Mouse (Mus musculus): Measurements from ENCODE around the gene Caln1.

Gene Caln1

DNA sequence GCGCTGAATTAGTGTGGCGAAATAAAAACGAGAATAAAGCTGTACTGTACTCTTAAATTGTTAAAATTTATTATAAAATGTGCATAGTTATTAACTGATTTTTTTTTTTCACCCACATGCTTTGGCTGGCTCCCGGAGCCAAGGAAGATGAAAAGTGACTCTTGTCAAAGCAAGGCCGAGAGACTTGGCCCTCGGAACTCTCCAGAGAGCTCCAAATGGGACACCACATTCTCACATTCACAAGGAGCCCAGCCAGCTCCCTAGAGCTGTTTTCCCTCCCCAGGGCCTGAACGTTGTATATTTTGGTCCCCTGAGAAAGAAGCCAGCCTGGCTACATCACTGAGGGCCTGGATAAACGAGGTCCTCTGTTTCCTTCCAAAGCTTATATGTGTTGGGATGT, 25.1 kb downstream of the Caln1 start:
- DNase-seq (ENCODE audit: low spot score) = no peak

DNA sequence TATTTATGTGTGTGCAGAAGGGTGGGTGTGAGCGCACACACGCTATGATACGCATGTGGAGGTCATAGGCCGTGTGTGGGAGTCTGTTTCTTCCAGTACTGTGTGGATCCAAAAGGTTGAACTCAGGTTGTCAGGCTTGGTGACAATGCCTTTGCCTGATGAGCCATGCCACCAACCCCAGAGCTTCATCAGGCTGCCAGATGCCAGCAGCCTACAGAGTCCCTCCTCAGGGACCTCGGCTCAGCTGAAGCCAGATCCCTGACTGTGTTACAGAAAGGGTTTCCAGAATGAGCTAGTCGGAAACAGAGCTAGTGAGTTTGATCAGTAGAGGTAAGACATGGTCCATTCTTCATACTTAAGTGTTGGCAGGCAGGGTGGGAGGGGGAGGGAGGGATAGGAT, 25.9 kb downstream of the Caln1 start:
- no peak for DNase-seq (ENCODE audit: low spot score)

DNA sequence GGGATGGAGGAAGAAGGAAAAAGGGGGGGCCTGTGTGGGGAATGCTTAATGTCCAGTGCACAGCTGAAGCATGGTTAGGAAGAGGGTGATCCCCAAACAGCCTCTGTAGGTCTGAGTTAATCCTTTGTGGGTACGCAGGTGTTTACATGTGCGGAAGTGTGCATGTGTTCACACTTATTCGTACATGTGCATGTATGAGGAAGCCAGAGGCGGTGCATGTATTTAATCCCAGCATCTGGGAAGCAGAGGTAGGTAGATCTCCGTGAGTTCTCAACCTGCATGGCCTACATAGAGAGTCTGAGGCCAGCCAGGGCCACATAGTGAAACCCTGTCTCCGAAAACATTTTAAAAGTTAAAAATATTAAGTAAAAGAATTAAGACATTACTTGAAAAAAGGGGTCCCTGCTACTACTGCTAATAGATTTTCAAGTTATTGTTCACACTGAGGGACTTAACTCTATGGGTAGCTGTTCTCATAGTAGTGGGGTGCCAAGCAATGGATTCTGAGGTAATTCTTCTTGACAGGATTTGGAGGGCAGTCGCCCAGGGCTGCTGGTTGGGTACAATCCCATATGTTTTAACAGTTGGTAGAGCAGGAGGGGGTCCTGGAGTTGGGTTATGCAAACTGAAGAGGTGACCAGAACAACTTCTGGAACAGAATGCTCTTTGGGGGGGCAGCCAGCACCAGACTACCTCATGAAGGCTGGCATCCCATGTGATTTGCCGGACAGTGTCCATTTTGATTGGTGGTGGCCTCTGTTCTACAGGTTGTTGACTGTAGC, 31.1 kb downstream of the Caln1 start:
- DNase-seq (ENCODE audit: low spot score) = no peak

DNA sequence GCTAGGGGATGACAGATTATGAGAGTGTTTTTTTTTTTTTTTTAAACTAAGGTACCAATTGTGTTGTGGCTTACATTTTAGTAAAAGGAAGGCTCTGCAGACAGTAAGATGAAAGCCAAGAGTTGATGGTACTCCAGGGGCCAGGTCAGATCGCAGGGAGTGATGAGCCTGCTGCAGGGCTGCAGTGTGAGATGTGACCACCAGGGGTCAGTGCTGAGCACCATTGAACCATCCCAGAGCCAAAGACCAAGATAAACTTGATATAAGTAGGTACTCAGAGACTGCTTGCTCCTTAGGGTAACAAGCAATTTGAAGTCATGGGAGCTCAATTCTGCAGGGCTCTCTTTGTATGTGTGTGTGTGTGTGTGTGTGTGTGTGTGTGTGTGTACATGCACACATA, 35.9 kb downstream of the Caln1 start:
- DNase-seq (ENCODE audit: low spot score) = peak; percentile 23

DNA sequence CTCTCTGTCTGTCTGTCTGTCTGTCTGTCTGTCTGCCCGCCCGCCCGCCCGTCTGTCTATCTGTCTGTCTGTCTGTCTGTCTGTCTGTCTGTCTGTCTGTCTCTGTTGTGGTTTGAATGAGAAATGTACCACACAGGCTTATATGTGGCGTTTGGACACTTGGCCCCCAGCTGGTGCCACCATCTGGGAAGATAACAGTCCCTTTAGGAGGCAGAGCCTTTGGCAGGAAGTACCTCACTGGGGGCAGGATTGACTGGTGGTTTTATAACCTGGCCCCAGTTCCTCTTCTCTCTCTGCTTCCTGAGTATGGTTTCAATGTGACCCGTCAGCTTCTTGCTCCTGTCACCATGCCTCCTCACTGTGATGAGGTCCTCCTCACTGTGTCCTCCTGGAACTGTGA, 40.5 kb downstream of the Caln1 start:
- DNase-seq (ENCODE audit: low spot score) = no peak

DNA sequence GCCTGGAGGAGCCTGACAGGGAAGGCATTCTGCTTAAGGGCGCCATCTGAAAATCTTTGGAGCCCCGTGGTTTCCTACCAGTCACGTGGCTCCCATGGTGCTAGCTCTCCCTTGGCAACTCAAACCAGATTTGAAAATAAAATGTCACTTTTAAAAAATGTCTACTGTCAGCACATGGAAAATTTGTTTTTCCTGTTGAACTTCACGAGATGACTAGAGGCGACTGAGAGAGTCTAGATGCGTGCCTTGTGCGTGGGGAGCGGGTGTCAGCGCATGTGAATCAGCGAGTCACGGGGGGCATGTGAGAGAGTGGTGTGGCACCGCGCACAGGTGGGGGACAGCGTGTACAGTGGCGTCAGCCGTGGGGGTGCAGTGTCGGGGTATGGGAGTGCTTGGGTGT, 42.3 kb downstream of the Caln1 start:
- no peak for DNase-seq (ENCODE audit: low spot score)

DNA sequence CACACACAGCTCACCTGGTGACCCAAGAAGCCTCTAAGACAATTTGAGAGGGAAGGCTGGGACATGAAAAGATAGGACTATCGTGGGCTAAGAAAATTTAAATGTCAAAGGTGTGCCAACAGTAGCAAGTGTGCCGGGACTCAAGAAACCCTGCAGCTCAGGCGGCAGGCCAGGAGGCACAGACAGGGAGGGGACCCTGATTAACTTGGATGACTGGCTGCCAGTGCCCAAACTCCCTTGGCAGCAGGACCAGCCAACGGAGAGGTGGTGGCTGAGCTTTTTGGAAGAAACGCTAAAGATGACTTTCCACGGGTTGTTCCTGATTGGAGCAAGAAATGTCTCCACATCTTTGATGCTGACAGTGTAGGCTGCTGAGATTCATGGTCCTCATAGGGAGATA, 78.2 kb downstream of the Caln1 start:
- no peak for DNase-seq (ENCODE audit: low spot score)

DNA sequence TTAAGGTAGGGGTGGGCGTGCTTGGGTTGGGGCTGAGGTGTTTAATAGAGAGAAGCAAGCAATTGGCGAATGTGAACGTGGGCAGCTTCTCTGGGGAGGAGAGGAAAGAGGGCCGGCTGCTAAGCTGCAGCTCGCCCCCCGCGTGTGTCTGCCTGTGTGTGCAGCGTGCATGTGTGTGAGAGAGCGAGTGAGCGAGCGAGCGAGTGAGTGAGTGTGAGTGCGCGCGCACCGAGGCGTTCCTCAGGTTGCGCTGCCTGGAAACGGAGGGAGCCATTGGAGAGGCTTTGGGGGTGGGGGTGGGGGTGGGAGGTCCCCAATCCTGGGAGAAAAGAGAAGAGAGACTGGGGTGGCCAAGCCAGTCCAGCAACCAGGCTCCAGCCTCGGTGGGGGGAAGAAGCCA, 79.2 kb downstream of the Caln1 start:
- DNase-seq (ENCODE audit: low spot score) = no peak

DNA sequence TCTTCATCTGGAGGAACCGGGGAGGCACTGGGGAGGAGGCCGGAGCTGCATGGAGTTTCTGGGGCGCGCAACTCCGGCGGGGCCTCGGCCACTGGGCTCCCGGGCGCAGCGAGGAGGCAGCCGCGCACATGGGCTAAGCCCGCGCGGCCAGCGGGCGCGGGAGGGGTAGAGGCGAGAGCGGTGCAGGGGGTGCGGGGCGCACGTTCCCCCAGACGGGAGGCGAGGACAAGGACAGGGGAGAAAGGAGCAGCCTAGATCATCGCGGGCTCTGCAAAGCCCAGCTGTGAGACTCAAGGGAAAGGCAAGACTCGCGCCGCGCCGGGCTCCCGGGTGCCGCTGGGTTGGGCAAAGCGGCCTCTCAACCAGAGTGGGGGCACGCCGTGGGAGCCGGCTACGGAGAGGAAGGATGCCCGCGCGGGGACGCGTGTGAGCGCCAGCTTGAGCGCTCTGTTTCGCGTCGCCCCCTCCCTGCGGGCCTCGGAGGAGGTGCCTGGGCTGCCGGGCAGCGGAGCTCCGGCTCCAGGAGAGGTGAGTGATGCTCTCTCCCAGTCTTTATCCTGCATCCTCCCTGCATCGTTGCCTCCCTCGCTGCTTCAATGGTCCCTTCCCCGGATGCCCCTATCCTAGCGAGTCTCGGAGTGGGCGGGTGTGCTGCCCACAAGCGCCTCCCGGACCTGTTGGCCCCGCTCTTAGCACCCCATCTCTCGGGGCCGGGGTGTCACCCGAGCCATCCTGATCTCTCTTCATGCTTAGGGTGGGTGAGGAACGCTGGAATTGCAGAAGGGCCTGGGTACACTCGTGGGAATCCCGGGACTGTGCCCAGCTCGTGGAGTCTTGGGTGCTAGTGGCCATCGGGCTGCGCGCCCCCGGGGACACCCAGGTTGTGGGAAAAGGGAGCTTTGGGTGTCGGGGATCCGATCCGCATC, 79.9 kb downstream of the Caln1 start:
- DNase-seq (ENCODE audit: low spot score) = no peak

DNA sequence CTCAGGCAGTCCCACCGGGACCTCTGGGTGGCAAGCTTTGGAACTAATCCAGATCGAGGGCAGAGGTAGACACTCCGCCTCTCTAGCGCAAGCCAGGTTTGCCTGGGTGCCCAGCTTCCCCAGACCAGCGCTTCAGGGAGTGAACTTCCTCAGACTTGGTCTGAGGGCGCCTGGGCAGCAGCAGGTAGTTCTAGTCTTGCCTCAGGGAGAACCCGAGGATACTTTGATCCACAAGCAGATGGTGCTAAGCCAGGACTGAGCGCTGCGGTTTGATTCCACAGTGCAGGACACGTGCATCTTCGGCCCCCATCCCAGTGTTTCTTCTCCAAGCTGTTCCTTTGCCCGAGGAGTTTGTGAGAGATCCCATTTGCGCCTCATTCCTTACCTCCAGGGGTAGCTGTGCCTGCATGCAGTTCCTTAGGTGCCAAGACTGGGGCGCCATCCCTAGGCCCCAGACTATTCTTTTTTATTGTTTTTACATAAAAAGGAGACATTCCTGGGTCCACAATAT, 80.8 kb downstream of the Caln1 start:
- no peak for DNase-seq (ENCODE audit: low spot score)

DNA sequence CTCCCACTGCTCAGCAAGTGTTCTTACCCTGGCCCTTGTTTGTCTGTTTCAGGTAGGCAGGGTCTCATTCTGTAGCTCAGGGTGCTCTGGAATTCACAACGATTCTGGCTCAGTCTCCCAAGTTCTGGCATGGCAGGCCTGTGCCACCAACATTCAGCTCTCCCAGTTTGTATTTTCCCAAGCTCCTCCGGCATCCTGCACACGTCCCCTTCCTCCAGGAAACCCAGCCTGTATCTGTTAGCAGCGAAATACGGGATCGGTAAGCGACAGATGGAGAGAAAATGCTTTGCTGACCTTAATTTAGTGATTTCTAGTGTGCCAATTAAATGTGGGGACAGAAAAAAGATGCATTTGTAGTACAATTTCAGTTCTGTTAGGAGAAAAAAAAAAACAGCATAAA, 88.8 kb downstream of the Caln1 start:
- no peak for DNase-seq (ENCODE audit: low spot score)

DNA sequence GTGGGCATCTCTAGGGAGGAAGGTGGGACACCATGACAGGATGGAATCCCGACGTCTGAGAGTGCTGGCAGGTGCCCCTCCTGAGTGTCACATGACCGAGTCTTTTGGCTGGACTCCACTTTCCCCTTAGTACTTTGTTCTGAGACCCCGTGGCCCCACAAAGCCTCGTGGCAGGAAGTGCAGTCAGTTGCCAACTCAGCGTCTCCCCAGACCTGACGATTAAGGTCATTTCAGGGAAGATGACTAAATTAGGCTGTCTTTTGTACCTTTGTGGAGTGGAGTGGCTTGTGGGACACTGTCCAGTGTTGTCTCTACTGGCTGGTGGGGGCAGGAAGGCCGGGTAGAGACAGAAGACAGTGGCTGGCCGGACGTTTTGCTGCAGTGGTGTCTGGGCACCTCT, 103.0 kb downstream of the Caln1 start:
- DNase-seq (ENCODE audit: low spot score) = no peak

DNA sequence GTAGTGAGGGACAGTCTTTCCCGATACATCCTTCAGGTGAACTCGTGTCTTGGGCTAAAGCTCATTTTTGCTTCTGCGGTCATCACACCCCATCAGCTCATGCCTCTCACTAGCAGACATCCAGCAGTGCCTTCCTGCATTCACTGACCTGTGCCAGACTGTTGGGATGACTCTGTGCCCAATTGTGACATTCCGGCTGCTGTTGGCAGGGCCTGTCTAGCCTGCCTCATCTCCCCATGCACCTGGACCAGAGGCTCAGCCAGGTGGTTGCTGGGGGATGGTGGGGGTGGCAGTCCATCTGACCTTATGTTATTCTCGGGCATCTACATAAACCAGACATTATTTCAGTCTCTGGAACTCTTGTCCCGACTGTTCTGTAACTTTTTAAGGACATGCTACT, 105.6 kb downstream of the Caln1 start:
- DNase-seq (ENCODE audit: low spot score) = no peak

DNA sequence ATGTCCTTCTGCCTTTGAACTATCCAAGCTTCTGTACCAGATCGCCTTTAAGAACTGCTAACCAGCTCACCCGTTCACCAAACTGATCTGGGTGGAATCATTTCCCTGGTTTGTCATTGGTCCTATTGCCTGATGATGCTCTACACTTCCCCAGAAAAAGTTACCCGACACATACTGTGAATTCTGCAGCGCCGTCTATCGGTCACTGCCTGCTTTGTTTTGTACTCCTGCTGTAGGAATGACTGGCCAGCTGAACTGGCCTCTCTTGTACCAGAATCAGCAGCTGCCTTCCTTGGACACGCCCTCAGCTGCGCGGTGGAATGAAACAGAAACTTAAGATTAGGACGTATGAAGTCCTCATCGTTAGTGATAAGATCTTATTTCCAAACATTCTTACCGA, 107.5 kb downstream of the Caln1 start:
- peak; percentile 15 for DNase-seq (ENCODE audit: low spot score)

DNA sequence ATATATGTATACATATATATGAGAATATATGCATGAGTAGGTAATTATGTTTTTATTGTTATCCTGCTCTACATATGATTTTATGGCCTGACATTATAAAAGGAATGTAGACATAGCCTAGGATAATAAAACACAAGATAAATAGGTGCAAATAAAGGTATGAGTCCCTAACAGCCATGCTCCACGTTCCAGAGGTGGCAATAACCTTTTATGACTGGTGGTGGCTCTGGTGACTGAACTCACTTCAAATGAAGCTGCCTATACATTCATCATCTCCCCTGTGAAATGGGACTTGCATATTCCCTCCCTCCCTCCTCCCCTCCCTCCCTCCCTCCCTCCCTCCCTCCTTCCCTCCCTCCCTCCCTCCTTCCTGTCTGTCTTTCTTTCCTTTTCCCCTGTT, 111.0 kb downstream of the Caln1 start:
- DNase-seq (ENCODE audit: low spot score) = no peak

DNA sequence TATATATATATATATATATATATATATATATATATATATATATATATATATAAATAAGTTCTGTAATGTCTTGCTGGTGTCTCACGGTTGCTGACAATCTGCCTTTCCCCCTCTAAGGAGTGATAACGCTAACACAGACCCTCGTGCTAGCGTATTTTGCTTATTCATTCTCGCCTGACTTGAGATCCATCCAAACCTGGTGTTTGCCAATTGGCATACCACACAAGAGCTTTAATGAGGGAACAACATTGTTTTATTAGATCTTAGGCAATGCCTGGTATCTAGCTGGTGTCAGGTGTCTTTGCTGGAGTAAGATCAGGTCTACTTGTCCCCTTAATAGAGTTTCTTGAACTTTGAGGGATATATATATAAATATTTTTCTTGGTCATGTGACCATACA, 122.2 kb downstream of the Caln1 start:
- no peak for DNase-seq (ENCODE audit: low spot score)

DNA sequence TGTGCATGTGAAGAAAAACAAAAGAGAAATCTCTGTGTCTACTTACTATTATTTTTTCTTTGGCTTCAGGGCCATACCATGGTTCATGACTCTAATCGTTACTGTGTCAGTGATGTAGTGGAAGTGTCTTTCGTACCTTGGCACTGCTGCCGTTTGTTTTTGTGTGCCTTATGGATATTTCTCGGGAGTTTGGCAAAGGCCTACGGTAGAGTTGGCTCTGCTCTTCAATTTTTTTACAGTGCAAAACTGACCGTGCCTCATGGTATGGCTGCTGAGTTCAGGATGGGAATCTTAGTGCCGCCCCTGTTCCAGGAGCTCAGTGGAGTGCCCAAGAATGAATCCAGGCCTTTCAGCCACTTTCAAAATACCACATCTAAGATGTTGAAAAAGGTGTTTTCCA, 123.0 kb downstream of the Caln1 start:
- DNase-seq (ENCODE audit: low spot score) = no peak

DNA sequence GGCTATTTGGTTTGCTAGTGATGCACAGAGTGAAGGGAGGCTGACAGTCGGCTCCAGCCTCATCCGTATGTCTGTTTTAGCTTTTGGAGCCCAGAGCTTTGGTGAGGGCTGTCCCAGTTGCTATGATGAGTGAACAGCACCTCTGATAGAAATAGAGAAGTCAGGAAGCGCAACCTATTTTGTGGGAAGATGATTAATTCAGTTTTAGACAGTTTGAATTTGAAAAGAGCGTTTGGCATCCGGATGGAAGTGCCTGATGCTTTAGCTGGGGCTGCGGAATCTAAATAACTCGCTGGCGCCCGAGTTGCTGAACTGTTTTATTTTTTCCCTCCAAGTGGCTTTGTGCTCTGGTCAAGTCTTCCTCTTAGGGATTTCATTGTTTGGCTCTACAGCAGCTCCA, 133.3 kb downstream of the Caln1 start:
- DNase-seq (ENCODE audit: low spot score) = no peak

DNA sequence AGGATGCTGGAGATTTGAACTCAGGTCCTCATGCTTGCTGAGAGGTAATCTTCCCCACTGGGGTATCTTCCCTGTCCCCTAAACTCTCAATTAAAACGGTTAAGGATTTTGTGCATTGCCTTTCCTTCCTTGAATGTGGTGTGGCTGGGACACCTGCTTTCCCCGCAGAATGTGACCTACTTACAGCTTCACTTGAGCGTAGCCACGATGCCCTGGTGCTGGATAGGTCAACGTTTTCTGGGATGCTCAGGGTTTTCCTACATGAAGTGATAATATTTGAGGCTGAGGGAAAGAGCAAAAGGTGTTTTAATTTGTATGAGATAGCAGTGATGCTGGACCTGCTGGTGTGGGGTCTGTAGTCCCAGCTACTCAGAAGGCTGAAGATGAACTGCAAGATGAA, 135.6 kb downstream of the Caln1 start:
- DNase-seq (ENCODE audit: low spot score) = no peak

DNA sequence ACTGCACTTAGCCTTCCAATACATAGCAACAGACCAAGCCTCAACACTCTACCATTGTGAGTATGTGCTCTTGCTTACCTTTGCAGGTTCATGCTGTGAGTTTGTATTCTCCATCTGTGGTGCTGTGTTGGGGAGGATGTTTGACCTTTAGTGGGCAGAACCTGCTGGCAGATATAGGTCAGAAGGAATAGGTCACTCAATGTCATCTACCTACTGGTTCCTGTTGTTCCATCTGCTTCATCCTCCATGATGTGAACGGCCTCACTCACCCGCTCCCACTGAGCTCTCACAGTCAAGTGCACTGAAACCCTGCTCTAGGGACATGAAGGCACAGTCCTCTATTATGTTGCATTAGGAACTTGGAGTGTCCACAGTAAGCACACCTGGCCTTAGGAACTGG, 141.3 kb downstream of the Caln1 start:
- DNase-seq (ENCODE audit: low spot score) = no peak

DNA sequence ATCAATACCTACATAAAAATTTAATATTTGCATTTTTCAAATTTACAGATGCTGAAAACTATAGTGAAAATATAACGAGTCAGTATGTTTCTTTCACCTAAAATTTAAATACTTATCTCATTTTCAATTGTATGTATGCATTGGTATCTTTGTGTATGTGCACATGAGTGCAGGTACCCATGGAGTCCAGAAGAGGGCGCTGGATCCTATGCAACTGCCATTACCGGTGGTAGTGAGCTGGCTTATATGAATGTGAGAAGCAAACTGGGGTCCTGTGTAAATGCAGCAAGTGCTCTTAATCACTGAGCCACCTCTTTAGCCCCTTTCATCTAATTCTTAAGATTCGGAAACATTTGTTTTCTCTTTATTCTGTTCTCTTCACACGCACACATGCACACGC, 146.1 kb downstream of the Caln1 start:
- no peak for DNase-seq (ENCODE audit: low spot score)

DNA sequence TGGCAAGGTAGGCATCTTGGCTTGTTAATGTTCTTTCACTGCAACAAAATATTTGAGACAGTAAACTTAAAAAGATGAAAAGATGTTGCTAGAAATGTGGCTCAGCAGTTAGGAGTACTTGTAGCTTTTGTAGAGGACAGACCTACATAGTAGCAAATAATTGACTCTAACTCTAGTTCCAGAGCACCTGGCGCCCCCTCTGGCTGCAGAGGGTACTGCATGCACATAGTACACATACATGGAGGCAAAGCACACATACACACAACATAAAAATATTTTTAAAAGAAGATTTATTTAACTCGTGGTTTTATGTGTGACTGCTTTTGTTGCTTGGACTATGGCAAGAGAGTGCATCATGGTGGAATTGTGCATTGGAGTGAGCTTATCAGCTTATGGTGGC, 151.3 kb downstream of the Caln1 start:
- no peak for DNase-seq (ENCODE audit: low spot score)

DNA sequence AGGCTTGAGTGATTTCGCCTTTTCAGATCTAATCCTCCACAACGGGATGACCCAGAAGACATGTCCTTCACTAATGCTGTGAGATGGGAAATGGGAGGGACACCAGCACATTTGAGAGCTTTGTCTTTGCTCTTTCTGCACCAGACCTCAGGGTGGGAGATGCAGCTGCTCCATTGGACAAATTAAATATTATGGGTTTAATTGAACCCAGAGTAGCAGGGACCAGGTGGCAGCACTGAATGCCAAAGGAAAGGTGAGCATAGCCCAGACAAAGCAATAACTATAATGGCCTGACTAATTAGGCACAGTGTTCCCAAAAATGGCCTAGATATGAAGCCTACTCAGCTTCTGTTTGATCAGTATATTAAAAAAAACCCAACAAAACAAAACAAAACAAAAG, 158.2 kb downstream of the Caln1 start:
- no peak for DNase-seq (ENCODE audit: low spot score)

Measured in ovary, postnatal 36 days (tissue).